ENCODE assay signal across 20 mouse cellular contexts in the genomic region with DNA sequence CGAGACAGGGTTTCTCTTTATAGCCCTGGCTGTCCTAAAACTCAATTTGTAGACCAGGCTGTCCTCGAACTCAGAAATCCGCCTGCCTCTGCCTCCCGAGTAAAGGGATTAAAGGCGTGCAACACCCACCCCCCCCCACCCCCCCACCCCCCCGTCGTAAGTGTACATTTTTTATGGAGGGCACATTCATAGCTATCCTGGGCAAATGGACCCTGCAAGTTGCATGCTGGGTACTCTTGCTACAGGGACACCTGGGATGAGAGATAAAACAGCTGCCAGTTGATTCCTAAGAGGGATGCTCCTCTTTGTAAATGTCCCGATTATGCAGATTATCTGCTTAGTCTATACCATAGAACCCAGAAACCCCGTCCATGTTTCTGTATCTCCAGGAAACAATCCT. TPM values are rescaled to one million over a fixed set of nuclear protein-coding genes. Genes with fewer than 3 reads are reported as not detected.
A peak's percentile ranks its signal among the peaks of the same experiment; 100 is the strongest.
DNase-seq lines count a peak whose midpoint lies in the region; ATAC-seq lines count a peak whose summit lies in the region.
"Had no signal": no experiment of that assay in that cellular context is flagged by ENCODE, and none has a peak within 500 bp of the region (broad histone marks: within the 10 kb centered on the region; RNA-seq: fewer than 3 reads in every experiment).

No protein-coding gene starts in this region.

- H3K9ac ChIP-seq in hindbrain, embryonic 14.5 days, result no peak overlapping the region
- H3K9ac ChIP-seq in neural tube, embryonic 13.5 days, result no peak overlapping the region
- H3K9ac ChIP-seq: forebrain, embryonic 13.5 days had no signal

- no peak for ATAC-seq in hindbrain, embryonic 14.5 days (ENCODE audit: low FRiP score)
- no peak for ATAC-seq in neural tube, embryonic 13.5 days (ENCODE audit: low read depth)
- ATAC-seq: forebrain, embryonic 13.5 days; intestine, embryonic 15.5 days; Patski had no signal

- H3K4me1 ChIP-seq in hindbrain, embryonic 14.5 days (replicated peaks; ENCODE audit: control insufficient read depth, insufficient read depth, low read length), result peaks cover 29% of the 10 kb centered on the region
- peaks cover 37% of the 10 kb centered on the region for H3K4me1 ChIP-seq in hindbrain, embryonic 10.5 days (replicated peaks)
- peaks cover 36% of the 10 kb centered on the region for H3K4me1 ChIP-seq in neural tube, embryonic 13.5 days (replicated peaks)

- no peak for DNase-seq in hindbrain, embryonic 14.5 days (ENCODE audit: low spot score)
- no peak for DNase-seq in hindbrain, embryonic 10.5 days (ENCODE audit: low spot score)
- no peak for DNase-seq in neural tube, embryonic 10.5 days (ENCODE audit: extremely low spot score, low spot score)
- DNase-seq in MEL-GATA-1-ER (ENCODE audit: extremely low read depth, low read depth), result peak; percentile 8
- no peak for DNase-seq in ovary, postnatal 36 days (ENCODE audit: low spot score)
- DNase-seq in thymus, postnatal 4 days, result no peak
- DNase-seq: adrenal gland, adult 8-10 months; adrenal gland, postnatal 36 days; cerebellum, adult 2 months; cerebellum, postnatal 10 days; gastrocnemius, adult 2 months; gastrocnemius, postnatal 25 days; heart, postnatal 36 days had no signal

- no peaks in the 10 kb centered on the region for H3K9me3 ChIP-seq in hindbrain, embryonic 14.5 days (ENCODE audit: control insufficient read depth, low read length)
- no peaks in the 10 kb centered on the region for H3K9me3 ChIP-seq in hindbrain, embryonic 10.5 days
- H3K9me3 ChIP-seq in neural tube, embryonic 13.5 days, result no peaks in the 10 kb centered on the region
- H3K9me3 ChIP-seq: embryonic facial prominence, embryonic 10.5 days; forebrain, embryonic 13.5 days; G1E; hindbrain, embryonic 13.5 days; intestine, embryonic 15.5 days had no signal

- WGBS in hindbrain, embryonic 14.5 days, result 86% methylated on average over 9 of the region's 9 CpGs
- WGBS in hindbrain, embryonic 10.5 days, result 85% methylated on average over 9 of the region's 9 CpGs
- 85% methylated on average over 9 of the region's 9 CpGs for WGBS in neural tube, embryonic 13.5 days

- peak overlapping the region; percentile 80; the same call in 1 of the 2 replicates for H3K4me2 ChIP-seq in hindbrain, embryonic 14.5 days (replicated peaks)
- H3K4me2 ChIP-seq in neural tube, embryonic 13.5 days, result 0 out of 2 replicates have a peak overlapping the region, but pooled peaks have one; percentile 84

- no peaks in the 10 kb centered on the region for H3K27me3 ChIP-seq in hindbrain, embryonic 14.5 days (ENCODE audit: control insufficient read depth, insufficient read depth, low read length)
- no peaks in the 10 kb centered on the region for H3K27me3 ChIP-seq in hindbrain, embryonic 10.5 days (ENCODE audit: insufficient read depth, poor library complexity, severe bottlenecking)
- H3K27me3 ChIP-seq in neural tube, embryonic 13.5 days, result no peaks in the 10 kb centered on the region
- H3K27me3 ChIP-seq: forebrain, embryonic 13.5 days; hindbrain, embryonic 13.5 days; intestine, embryonic 15.5 days; Patski had no signal

- no peaks in the 10 kb centered on the region for H3K36me3 ChIP-seq in hindbrain, embryonic 14.5 days (replicated peaks; ENCODE audit: control insufficient read depth, insufficient read depth)
- H3K36me3 ChIP-seq in hindbrain, embryonic 10.5 days, result no peaks in the 10 kb centered on the region
- no peaks in the 10 kb centered on the region for H3K36me3 ChIP-seq in neural tube, embryonic 13.5 days
- H3K36me3 ChIP-seq: embryonic facial prominence, embryonic 10.5 days; hindbrain, embryonic 13.5 days; intestine, embryonic 15.5 days had no signal

- H3K4me3 ChIP-seq in hindbrain, embryonic 14.5 days (replicated peaks; ENCODE audit: low read length), result no peak overlapping the region
- H3K4me3 ChIP-seq in hindbrain, embryonic 10.5 days, result no peak overlapping the region
- H3K4me3 ChIP-seq in neural tube, embryonic 13.5 days, result no peak overlapping the region
- H3K4me3 ChIP-seq: gastrocnemius, adult 2 months had no signal

- no peak overlapping the region for H3K27ac ChIP-seq in hindbrain, embryonic 14.5 days
- no peak overlapping the region for H3K27ac ChIP-seq in hindbrain, embryonic 10.5 days
- no peak overlapping the region for H3K27ac ChIP-seq in neural tube, embryonic 13.5 days (replicated peaks)
- H3K27ac ChIP-seq: forebrain, embryonic 13.5 days; intestine, embryonic 15.5 days had no signal

RNA-seq across cellular contexts. Expression of a gene that starts 2.0 kb away (rescaled TPM):
- 12.6 and 13.7 TPM in 2 replicates for polyA plus RNA-seq in hindbrain, embryonic 14.5 days (2014; fragmentation: Nextera tagmentation; extraction: Ambion mirVana)
- polyA plus RNA-seq in hindbrain, embryonic 10.5 days (2016; fragmentation: Nextera tagmentation; extraction: Ambion mirVana), result 9.2 and 9.9 TPM in 2 replicates
- polyA plus RNA-seq in neural tube, embryonic 13.5 days (2015; fragmentation: Nextera tagmentation; extraction: Ambion mirVana), result 10.0 and 13.8 TPM in 2 replicates

RNA-seq across cellular contexts. Expression of a gene that starts 2.1 kb away (rescaled TPM):
- polyA plus RNA-seq in hindbrain, embryonic 14.5 days (2014; fragmentation: Nextera tagmentation; extraction: Ambion mirVana), result 86.6 and 101 TPM in 2 replicates
- 85.1 and 95.7 TPM in 2 replicates for polyA plus RNA-seq in hindbrain, embryonic 10.5 days (2016; fragmentation: Nextera tagmentation; extraction: Ambion mirVana)
- 140 and 160 TPM in 2 replicates for polyA plus RNA-seq in neural tube, embryonic 13.5 days (2015; fragmentation: Nextera tagmentation; extraction: Ambion mirVana)

RNA-seq across cellular contexts. Expression of a gene that starts 12.3 kb away (rescaled TPM):
- 7.3 and 9.4 TPM in 2 replicates for polyA plus RNA-seq in hindbrain, embryonic 14.5 days (2014; fragmentation: Nextera tagmentation; extraction: Ambion mirVana)
- polyA plus RNA-seq in hindbrain, embryonic 10.5 days (2016; fragmentation: Nextera tagmentation; extraction: Ambion mirVana), result 0.56 and 0.69 TPM in 2 replicates
- polyA plus RNA-seq in neural tube, embryonic 13.5 days (2015; fragmentation: Nextera tagmentation; extraction: Ambion mirVana), result 2.9 and 3.3 TPM in 2 replicates
- polyA plus RNA-seq: G1E had no signal
